Mouse (Mus musculus): ENCODE data around the gene Fgfr2.

DNA sequence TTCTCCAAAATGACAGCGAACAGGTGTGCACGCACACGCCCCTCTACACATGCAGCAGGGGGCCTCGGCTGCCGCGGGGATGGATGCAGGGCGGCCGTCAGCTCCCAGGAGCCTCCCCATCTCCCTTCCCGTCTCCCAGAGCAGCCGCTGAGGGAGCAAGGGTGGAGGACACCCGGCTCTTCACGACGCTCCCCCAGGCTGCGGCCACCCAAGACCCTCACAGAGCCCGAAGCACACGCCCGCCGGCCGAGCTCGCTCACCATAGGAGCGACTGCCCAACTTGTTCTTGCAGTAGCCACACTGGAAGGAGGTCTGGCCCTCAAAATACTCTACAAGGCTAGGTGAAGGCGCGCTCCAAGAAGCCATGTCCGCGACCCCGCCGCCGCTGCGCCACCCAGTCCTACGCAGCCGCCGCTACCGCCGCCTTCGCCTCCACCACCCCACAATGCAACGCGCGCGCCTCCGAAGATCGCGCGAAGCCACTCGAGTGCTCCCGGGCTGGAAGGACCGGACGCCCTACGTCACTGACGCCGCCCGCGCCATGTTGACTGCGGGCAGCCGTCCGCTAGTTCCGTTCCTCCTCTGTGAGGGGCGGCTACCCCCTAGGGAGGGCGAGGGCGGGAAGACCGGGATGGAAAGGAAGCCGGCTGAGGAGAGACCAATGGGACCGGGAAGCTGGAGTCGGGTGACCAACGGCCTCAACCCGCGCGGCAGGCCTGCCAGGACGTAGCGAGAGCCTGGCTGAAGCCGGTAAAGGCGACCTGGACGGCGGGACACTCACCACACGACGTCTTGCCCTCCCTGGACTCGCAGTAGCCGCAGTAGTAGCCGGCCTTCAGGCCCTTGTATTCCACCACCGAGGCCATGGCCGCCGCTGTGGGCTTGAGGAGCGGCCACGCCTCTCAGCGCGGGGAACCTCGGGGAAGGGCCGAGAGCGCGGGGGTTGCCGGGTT is 2603.8 kb downstream of the Fgfr2 start:
- TF ChIP-seq CTCF (IDR thresholded peaks at IDR 0.05; ENCODE audit: extremely low read depth, insufficient read length, insufficient replicate concordance, low read depth, low read length) (no peak), POLR2A (IDR thresholded peaks at IDR 0.05; ENCODE audit: low read depth, low read length) (peak; percentile 75)

Measured in small intestine, adult 2 months (tissue).